Mouse (Mus musculus): ENCODE measurements around the gene Olfr1368.
"Not testable (repeated sequence)": the region's sequence is repeated elsewhere in the genome, so short reads cannot be mapped to it uniquely, and the experiment has no call there.

Gene Olfr1368

GRCm38 (mm10) chr13:21167910-21168300 lies 22.2 kb upstream of the Olfr1368 start:
- DNase-seq (ENCODE audit: low spot score) = no peak

- DNase-seq (ENCODE audit: low spot score) = no peak
Observed at GRCm38 (mm10) chr13:21166936-21167909, 21.6 kb upstream of the Olfr1368 start.

GRCm38 (mm10) chr13:21162591-21162990 lies 16.9 kb upstream of the Olfr1368 start:
- DNase-seq (ENCODE audit: low spot score) = no peak

- DNase-seq (ENCODE audit: low spot score) = no peak
Observed at GRCm38 (mm10) chr13:21161591-21161990, 15.9 kb upstream of the Olfr1368 start.

- DNase-seq (ENCODE audit: low spot score) = peak; percentile 68
Observed at GRCm38 (mm10) chr13:21160657-21161590, 15.3 kb upstream of the Olfr1368 start.

- DNase-seq (ENCODE audit: low spot score) = no peak
Observed at GRCm38 (mm10) chr13:21160041-21160511, 14.4 kb upstream of the Olfr1368 start.

- no peak for DNase-seq (ENCODE audit: low spot score)
Observed at GRCm38 (mm10) chr13:21159475-21159819, 13.8 kb upstream of the Olfr1368 start.

GRCm38 (mm10) chr13:21158785-21159474 lies 13.3 kb upstream of the Olfr1368 start:
- DNase-seq (ENCODE audit: low spot score) = peak; percentile 47

- no peak for DNase-seq (ENCODE audit: low spot score)
Observed at GRCm38 (mm10) chr13:21158071-21158470, 12.4 kb upstream of the Olfr1368 start.

GRCm38 (mm10) chr13:21155888-21156287 lies 10.2 kb upstream of the Olfr1368 start:
- no peak for DNase-seq (ENCODE audit: low spot score)

- no peak for DNase-seq (ENCODE audit: low spot score)
Observed at GRCm38 (mm10) chr13:21142421-21142820, 3.2 kb downstream of the Olfr1368 start.

GRCm38 (mm10) chr13:21129339-21129738 lies 16.3 kb downstream of the Olfr1368 start, which contains the start of gene Olfr263:
Gene Olfr263, plus strand, starts transcription at chr13:21129639.
- DNase-seq (ENCODE audit: low spot score) = not testable (repeated sequence)

- no peak for DNase-seq (ENCODE audit: low spot score)
Observed at GRCm38 (mm10) chr13:21114121-21114520, 31.5 kb downstream of the Olfr1368 start.

- DNase-seq (ENCODE audit: low spot score) = not testable (repeated sequence)
Observed at GRCm38 (mm10) chr13:21111183-21111582, 34.5 kb downstream of the Olfr1368 start, which contains the start of gene Olfr1369-ps1. Gene Olfr1369-ps1, plus strand, starts transcription at chr13:21111483.

GRCm38 (mm10) chr13:21110441-21110840 lies 35.2 kb downstream of the Olfr1368 start:
- no peak for DNase-seq (ENCODE audit: low spot score)

- DNase-seq (ENCODE audit: low spot score) = no peak
Observed at GRCm38 (mm10) chr13:21109759-21110158, 35.9 kb downstream of the Olfr1368 start.
